Mouse (Mus musculus) heart, adult 9 months (tissue): Measurements from ENCODE around the gene Pprc1.

ENCODE experiments used
- DNase-seq, 2 experiments: peaks; one replicate each; pipeline ENCODE4 v3.0.0; 2022; ENCODE audit warnings: low spot score in 2 of 2

Pprc1 gene

GRCm38 (mm10) chr19:46119458-46119857 lies 74.8 kb downstream of the Pprc1 start:
- no peak for DNase-seq

DNA sequence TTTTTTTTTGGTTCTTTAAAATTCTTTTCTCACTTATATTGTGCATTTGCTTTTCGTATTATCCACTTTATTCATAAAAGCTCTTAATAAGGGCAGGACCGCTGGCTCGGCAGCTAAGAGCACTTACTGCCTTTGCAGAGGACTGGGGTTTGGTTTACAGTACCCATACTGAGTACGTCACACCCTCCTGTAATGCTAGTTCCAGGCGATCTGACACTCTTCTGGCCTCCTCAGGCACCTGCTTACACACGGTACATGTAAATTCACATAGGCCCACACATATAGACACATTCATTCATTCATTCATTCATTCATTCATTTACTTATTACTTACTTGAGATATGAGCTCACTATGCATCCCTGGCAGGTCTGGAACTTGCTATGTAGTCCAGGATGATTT lies 76.2 kb downstream of the Pprc1 start:
- DNase-seq, result no peak
